Mouse (Mus musculus) stomach, postnatal 0 days (tissue): Measurements from ENCODE around the gene Sun1. TPM values are rescaled to one million over a fixed set of nuclear protein-coding genes. Genes with fewer than 3 reads are reported as not detected.

Source experiments
- ATAC-seq: fragments of 200-750 bp; cut with Nextera tagmentation; 2 replicates; pipeline ENCODE4 v1.8.0; 2017; ENCODE audit not compliant: low FRiP score, low TSS enrichment
- DNase-seq: peaks from one replicate; pipeline ENCODE4 v3.0.0-alpha.2; 2016; ENCODE audit warnings: low spot score
- H3K27ac ChIP-seq: fragments of 300-500 bp; sonication (generic); replicated peaks from 2 replicates; pipeline ENCODE4 v1.5.1; 2014; ENCODE audit warnings: mild to moderate bottlenecking, control low read depth
- H3K27me3 ChIP-seq: fragments of 300-500 bp; sonication (generic); 2 replicates; pipeline ENCODE4 v1.6.1; 2014; ENCODE audit warnings: low read length; ENCODE audit not compliant: control insufficient read depth, insufficient read depth
- H3K36me3 ChIP-seq: fragments of 300-500 bp; sonication (generic); 2 replicates; pipeline ENCODE4 v1.6.1; 2014; ENCODE audit warnings: low read length, mixed read lengths; ENCODE audit not compliant: control insufficient read depth, insufficient read depth
- H3K4me1 ChIP-seq: fragments of 300-500 bp; sonication (generic); replicated peaks from 2 replicates; pipeline ENCODE4 v1.6.1; 2014; ENCODE audit warnings: antibody characterized with exemption; ENCODE audit not compliant: control insufficient read depth, insufficient read depth
- H3K4me2 ChIP-seq: fragments of 300-500 bp; sonication (generic); replicated peaks from 2 replicates; pipeline ENCODE4 v1.6.1; 2014; ENCODE audit warnings: low read depth, mild to moderate bottlenecking, control low read depth, moderate library complexity
- H3K4me3 ChIP-seq: fragments of 300-500 bp; sonication (generic); 2 replicates; pipeline ENCODE4 v1.5.1; 2014; ENCODE audit warnings: low read depth, low read length, control low read depth
- H3K9ac ChIP-seq: fragments of 300-500 bp; sonication (generic); 2 replicates; pipeline ENCODE4 v1.6.1; 2014; ENCODE audit warnings: mild to moderate bottlenecking, low read length, control low read depth, mixed read lengths
- H3K9me3 ChIP-seq: fragments of 300-500 bp; sonication (generic); 2 replicates; pipeline ENCODE4 v1.6.1; 2016; ENCODE audit warnings: low read length; ENCODE audit not compliant: control insufficient read depth
- CTCF ChIP-seq: IDR thresholded peaks from 2 replicates; pipeline ENCODE4 v1.5.1; 2016; ENCODE audit warnings: antibody characterized with exemption, low read depth, mild to moderate bottlenecking, moderate library complexity
- EP300 ChIP-seq: optimal IDR thresholded peaks from 2 replicates; pipeline ENCODE3; 2016; ENCODE audit warnings: antibody characterized with exemption
- WGBS: fragments of 180-500 bp; shearing (Covaris S2); extraction: QIAGEN DNeasy Blood & Tissue Kit; methylation state at CpG from one replicate; pipeline ENCODE4 v1.1.7; 2014; 5-methylcytosine and 5-hydroxymethylcytosine counted together
- polyA plus RNA-seq: library from polyadenylated mRNA; unstranded; fragments of >200 nt; fragmentation: Nextera tagmentation; extraction: Ambion mirVana; gene quantifications from 2 replicates; pipeline ENCODE4 v1.2.1, GENCODE M21; 2015

The Sun1 gene
- polyA plus RNA-seq, 1 experiment from 2014 or later: 24.0 TPM

DNA sequence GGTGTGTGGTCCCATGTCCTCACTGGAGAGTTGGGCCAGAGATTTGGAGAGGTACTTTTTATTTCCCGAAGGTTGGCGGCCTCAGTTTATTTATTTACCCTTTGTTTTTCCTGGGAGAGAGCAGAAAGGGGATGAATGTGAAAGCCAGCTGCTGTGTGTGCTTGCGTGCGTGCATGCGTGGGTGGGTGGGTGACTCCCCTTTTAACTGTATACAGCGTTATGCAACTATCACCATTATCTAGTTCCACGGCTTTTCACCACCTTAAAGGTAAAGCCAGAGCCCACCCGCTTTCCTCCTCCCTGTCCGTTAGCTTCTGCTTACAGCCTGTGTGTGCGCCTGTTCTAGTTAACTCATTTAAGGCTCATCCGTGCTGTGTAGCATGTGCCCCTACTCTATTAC, 1.7 kb downstream of the Sun1 start:
- H3K27me3 ChIP-seq: no peaks in the 10 kb centered on the region
- peak overlapping the region; percentile 90; the same call in 1 of the 2 replicates for H3K4me3 ChIP-seq
- H3K36me3 ChIP-seq: 0 out of 2 replicates have a peak, but pooled peaks cover 3% of the 10 kb centered on the region
- peaks cover 3% of the 10 kb centered on the region; the same call in 1 of the 2 replicates for H3K4me1 ChIP-seq
- H3K9me3 ChIP-seq: no peaks in the 10 kb centered on the region
- H3K4me2 ChIP-seq: peak overlapping the region; percentile 98
- ATAC-seq: no peak
- 54% methylated on average over 11 of the region's 11 CpGs for WGBS
- H3K27ac ChIP-seq: no peak overlapping the region
- TF ChIP-seq CTCF (no peak), EP300 (no peak)
- H3K9ac ChIP-seq: no peak overlapping the region
- DNase-seq: no peak

DNA sequence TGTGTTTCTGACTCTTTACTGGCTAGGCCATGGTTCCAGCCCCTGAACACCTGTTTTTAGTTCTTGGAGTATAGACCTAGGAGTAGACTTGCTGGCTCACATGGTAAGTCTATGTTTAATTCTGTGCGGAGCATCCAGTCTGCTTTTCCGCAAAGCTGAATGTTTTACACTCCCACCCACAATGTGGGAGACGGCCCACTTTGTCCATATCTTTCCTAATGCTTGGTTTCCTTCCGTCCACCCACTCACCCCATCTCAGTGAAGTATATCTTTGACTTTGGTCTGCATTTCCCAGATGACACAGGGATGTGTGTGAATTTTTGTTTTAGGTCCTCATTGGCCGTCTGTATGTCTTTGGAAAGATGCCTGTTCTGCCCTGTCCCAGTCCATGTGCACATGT, 2.9 kb downstream of the Sun1 start:
- no peaks in the 10 kb centered on the region for H3K27me3 ChIP-seq
- no peak overlapping the region for H3K4me2 ChIP-seq
- no peak overlapping the region for H3K4me3 ChIP-seq
- H3K4me1 ChIP-seq: peaks cover 3% of the 10 kb centered on the region; the same call in 1 of the 2 replicates
- no peaks in the 10 kb centered on the region for H3K9me3 ChIP-seq
- WGBS: 83% methylated on average over 5 of the region's 5 CpGs
- TF ChIP-seq EP300 (no peak), CTCF (no peak)
- 0 out of 2 replicates have a peak, but pooled peaks cover 3% of the 10 kb centered on the region for H3K36me3 ChIP-seq
- DNase-seq: no peak
- no peak overlapping the region for H3K27ac ChIP-seq
- ATAC-seq: no peak
- no peak overlapping the region for H3K9ac ChIP-seq

DNA sequence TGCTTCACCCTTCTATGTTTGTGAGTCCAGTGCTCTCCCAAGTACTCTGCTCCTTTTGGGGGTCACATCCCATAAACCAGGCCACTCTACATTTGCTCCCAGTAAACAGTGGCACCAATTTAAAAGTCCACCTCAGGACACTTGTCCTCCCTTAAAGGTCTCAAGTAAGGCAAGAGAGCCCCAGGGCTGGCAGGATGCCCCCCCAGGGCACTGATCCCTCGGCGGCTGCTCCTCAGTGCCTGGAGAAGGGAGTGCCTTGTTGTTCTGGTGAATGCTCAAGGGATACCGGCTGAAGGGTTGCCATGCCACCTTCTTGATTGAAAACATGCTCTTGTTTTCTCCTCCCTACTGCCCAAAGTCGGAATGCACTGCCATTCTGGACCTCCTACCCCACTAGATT, 5.6 kb downstream of the Sun1 start:
- H3K4me1 ChIP-seq: peaks cover 3% of the 10 kb centered on the region; the same call in 1 of the 2 replicates
- no peaks in the 10 kb centered on the region for H3K27me3 ChIP-seq
- no peak overlapping the region for H3K27ac ChIP-seq
- DNase-seq: no peak
- no peak for TF ChIP-seq CTCF
- TF ChIP-seq EP300: no peak
- no peaks in the 10 kb centered on the region for H3K9me3 ChIP-seq
- 58% methylated on average over 4 of the region's 4 CpGs for WGBS
- ATAC-seq: no peak
- 0 out of 2 replicates have a peak, but pooled peaks cover 3% of the 10 kb centered on the region for H3K36me3 ChIP-seq
- H3K9ac ChIP-seq: no peak overlapping the region
- no peak overlapping the region for H3K4me2 ChIP-seq
- no peak overlapping the region for H3K4me3 ChIP-seq

DNA sequence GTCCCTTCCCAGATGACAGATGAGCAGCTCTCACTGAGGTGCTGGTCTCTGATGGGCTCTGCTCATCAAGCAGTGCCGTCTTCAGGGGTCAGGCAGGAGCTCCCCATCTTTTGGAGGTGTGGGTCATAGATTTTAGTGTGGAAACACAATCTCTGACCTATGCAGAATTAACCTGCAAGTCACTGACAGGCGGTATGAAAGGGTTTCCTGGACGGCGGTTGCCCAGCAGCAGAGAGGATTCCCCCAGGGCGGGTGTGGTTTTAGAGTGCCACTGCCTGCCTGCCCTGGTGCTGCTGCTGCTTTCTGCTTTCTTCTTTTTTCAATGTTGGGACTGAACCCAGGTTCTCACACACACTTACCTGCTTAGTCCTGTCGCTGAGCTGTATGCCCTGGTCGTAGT, 6.1 kb downstream of the Sun1 start:
- WGBS: 59% methylated on average over 7 of the region's 7 CpGs
- Histone ChIP-seq H3K27me3 (no peaks in the 10 kb centered on the region), H3K27ac (no peak overlapping the region), H3K4me1 (0 out of 2 replicates have a peak, but pooled peaks cover 3% of the 10 kb centered on the region), H3K36me3 (0 out of 2 replicates have a peak, but pooled peaks cover 3% of the 10 kb centered on the region), H3K4me3 (no peak overlapping the region), H3K4me2 (no peak overlapping the region), H3K9ac (no peak overlapping the region), H3K9me3 (no peaks in the 10 kb centered on the region)
- ATAC-seq (no peak), DNase-seq (no peak)
- TF ChIP-seq EP300: no peak
- TF ChIP-seq CTCF: no peak

DNA sequence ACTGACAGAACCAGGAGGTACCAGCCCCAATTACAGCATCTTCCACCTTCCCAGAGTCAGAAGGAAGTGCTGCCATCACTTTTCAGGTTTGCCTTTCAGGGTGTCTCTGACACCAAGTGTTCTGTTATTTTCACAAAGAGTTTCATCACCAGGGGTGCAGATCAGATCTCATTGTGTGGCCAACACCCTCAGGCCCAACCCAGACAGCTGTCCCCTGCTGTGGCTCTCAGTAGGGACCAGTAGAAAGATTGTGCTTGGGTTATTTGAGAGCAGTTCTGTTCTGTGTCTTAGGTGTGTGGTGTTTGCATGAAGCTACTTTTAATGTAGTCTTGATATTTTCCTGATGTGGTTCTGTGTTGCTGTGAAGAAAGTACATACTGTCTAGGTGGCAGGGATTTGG, 7.7 kb downstream of the Sun1 start:
- Histone ChIP-seq H3K4me2 (no peak overlapping the region), H3K9ac (no peak overlapping the region), H3K36me3 (0 out of 2 replicates have a peak, but pooled peaks cover 3% of the 10 kb centered on the region), H3K9me3 (no peaks in the 10 kb centered on the region), H3K4me3 (no peak overlapping the region), H3K4me1 (no peaks in the 10 kb centered on the region), H3K27ac (no peak overlapping the region), H3K27me3 (no peaks in the 10 kb centered on the region)
- ATAC-seq (no peak), DNase-seq (no peak)
- TF ChIP-seq EP300 (no peak), CTCF (no peak)

DNA sequence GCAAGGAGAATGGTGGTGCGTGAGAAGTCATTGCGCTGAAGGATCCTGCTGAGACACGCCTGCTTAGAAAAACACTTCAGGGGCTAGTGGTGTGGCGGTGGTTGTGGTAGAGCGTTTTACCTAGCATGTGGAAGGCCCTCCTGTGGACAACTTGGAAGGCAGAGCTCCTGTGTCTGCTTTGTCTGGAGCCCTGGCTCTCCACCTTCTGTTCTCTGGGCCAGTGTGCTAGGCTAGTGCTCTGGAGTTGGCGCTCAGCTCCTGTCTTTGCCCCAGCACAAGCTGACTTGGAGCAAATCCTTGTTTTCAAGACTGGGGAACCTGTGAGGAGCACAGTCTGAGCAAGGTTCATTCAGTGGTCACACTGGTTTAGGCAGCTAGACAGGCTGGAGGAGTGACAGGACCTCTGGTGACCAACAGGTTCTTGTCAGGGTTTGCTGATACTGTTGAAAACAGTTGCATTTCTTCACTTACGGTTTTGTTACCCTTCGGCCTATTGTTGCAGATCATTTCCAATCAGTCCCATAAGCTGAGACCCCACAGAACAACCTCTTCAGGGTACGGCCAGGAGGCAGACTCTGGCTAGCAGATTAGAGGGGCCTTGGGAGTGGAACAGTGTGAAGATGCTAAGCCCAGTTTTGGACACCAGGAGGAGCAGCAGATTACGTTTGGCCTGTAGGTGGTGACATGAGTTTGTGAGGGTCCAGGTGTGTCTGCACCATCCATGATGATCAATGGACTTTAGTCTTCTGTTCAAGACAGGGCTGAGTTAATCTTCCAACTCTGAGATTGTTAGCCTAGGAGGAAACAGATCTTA, 8.6 kb downstream of the Sun1 start:
- no peak overlapping the region for H3K4me3 ChIP-seq
- 78% methylated on average over 10 of the region's 10 CpGs for WGBS
- no peaks in the 10 kb centered on the region for H3K27me3 ChIP-seq
- no peak overlapping the region for H3K9ac ChIP-seq
- no peak overlapping the region for H3K4me2 ChIP-seq
- peak overlapping the region; percentile 65; the same call in 1 of the 2 replicates for H3K27ac ChIP-seq
- no peak for DNase-seq
- H3K36me3 ChIP-seq: 0 out of 2 replicates have a peak, but pooled peaks cover 3% of the 10 kb centered on the region
- no peaks in the 10 kb centered on the region for H3K9me3 ChIP-seq
- peak; percentile 22; the same call in 1 of the 2 replicates for ATAC-seq
- peak; percentile 71 for TF ChIP-seq CTCF
- no peak for TF ChIP-seq EP300
- no peaks in the 10 kb centered on the region for H3K4me1 ChIP-seq
